Mouse (Mus musculus): ENCODE measurements around the gene Ovol3. TPM values are rescaled to one million over a fixed set of nuclear protein-coding genes. Genes with fewer than 3 reads are reported as not detected.
A peak's percentile ranks its signal among the peaks of the same experiment; 100 is the strongest.
"Not testable (repeated sequence)": the region's sequence is repeated elsewhere in the genome, so short reads cannot be mapped to it uniquely, and the experiment has no call there.

Gene Ovol3
- not detected for total RNA-seq (2022)

DNA sequence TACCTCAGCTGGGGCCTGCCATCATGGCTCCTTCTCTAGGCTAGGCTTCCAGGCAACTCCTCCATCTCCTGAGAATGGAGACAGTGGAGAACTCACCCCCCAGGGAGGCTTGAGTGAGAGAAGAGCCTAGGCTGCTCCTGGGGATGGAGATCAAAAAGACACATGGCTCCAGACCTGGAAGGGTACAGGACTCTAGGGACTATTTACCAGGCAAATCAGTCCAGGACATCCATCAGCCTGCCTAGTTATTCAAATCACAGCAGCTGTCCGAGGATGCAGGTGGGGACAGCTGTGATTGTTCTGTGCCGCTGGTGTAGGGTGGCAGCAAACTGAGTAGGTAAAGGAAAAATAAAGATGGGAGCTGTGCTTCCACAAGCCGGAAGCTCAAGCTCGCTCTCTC lies at the start of gene Ovol3:
Gene Ovol3, minus strand, starts transcription at position 101 of the 400 bp plus-strand sequence.
- no peak for DNase-seq (ENCODE audit: low spot score in 2 of 2)

GRCm38 (mm10) chr7:30282740-30283139 lies 47.2 kb upstream of the Ovol3 start:
- DNase-seq (ENCODE audit: low spot score in 2 of 2), result no peak

DNA sequence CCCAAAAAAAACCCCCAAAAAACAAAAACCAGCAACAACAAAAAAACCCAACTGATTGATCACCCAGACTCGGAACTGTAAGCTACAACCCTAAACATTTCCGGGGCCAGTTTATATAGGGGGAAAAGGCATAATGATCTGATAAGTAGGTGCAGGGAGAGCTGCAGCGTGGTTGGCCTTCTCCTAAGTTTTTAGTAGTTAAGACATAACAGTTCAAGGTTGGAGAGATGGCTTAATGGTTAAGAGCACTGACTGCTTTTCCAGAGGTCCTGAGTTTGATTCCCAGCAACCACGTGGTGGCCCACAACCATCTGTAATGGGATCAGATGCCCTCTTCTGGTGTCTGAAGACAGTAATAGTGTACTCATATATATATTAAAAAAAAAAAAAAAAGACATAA lies 46.0 kb upstream of the Ovol3 start:
- no peak for DNase-seq (ENCODE audit: low spot score in 2 of 2)

DNA sequence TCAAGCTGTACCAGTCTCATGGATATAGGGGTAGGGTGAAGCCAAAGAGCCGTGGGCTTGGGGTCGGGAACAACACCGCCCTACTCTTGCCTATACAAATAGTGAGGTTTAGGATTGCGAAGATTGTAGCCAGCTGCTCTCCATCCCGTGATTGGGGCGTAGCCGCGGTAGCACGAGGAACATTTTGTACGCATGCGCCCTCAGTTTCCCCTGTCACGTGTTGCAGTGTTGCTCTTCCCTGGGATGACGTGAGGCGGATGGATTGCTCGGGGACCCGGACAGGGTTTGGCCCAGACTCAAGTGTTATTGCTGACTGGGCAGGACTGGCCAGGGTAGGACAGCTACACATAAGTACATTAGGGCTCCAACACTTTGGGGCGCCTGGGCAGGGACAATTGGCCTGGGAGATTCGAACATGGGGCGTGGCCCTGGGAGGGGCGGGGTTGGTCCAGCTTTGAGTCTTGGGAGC lies 45.2 kb upstream of the Ovol3 start:
- peak; percentile 79 to 89 for DNase-seq (ENCODE audit: low spot score in 2 of 2)

- DNase-seq (ENCODE audit: low spot score in 2 of 2), result peak; percentile 78 to 84
Measured at GRCm38 (mm10) chr7:30279951-30280669, 44.6 kb upstream of the Ovol3 start, which contains the start of the genes Thap8 and Wdr62. Gene Thap8 (plus strand): TSS chr7:30280094. Gene Wdr62 (minus strand): TSS chr7:30280419.

DNA sequence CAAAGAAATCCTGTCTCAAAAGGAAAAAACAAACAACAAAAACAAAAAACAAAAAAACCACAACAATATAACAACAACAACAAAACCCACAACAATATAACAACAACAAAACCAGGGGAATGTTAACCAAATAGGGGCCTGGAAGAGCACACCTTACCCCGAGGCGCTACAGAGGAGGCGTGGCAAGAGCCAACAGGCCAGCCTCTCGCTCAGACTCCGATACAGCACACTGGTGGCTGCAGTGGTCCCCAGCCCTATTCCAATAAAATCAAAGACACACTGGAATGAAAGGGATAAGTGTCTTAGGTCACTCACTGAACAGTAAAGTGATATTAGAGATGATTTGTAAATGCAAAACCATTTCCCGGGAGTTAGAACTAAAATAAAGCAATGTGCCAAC lies 44.0 kb upstream of the Ovol3 start:
- no peak for DNase-seq (ENCODE audit: low spot score in 2 of 2)

- DNase-seq (ENCODE audit: low spot score in 2 of 2), result no peak
Measured at GRCm38 (mm10) chr7:30278911-30279310, 43.4 kb upstream of the Ovol3 start.

DNA sequence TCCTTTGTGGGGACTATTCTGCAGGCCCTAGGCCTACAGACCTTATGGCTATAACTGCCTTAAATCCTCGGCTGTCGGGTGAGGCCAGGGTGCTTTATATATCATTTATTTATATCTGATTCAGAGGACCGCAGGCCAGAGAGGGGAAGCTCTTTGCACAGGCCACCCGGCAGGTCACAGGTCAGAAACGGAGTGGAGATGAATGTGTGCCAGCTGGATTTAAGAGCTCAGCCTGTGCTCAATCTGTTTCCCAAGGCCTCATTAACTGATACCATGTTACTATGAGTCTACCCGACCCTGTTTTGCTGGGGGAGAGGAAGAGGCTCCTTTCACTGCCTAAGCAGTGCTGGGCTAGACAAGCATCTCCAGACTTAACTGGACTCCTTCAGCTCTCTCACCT lies 38.9 kb upstream of the Ovol3 start:
- DNase-seq (ENCODE audit: low spot score in 2 of 2), result no peak

GRCm38 (mm10) chr7:30269641-30270040 lies 34.1 kb upstream of the Ovol3 start:
- no peak for DNase-seq (ENCODE audit: low spot score in 2 of 2)

GRCm38 (mm10) chr7:30266780-30267179 lies 31.3 kb upstream of the Ovol3 start:
- DNase-seq (ENCODE audit: low spot score in 2 of 2), result no peak

GRCm38 (mm10) chr7:30265935-30266334 lies 30.4 kb upstream of the Ovol3 start:
- DNase-seq (ENCODE audit: low spot score in 2 of 2), result no peak

GRCm38 (mm10) chr7:30265531-30265930 lies 30.0 kb upstream of the Ovol3 start:
- no peak for DNase-seq (ENCODE audit: low spot score in 2 of 2)

DNA sequence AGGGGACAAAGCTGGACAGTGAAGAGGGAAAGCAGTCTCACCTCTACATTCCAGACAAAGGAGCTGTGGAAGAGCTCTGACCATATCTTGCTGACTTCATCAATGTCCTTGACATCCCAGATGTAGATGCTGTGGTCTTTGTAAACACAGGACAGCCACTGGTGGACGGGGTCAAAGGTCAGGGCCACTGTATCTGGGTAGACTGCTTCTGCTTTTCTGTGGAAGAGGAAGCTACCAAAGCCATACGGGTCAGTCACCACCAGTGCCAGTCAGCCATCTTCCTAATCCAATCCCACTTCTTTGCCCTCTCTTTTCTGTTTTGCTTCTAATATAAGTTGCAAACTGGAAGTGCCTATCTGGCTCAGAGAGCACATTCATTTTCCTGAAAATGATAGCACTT lies 29.5 kb upstream of the Ovol3 start:
- no peak for DNase-seq (ENCODE audit: low spot score in 2 of 2)

DNA sequence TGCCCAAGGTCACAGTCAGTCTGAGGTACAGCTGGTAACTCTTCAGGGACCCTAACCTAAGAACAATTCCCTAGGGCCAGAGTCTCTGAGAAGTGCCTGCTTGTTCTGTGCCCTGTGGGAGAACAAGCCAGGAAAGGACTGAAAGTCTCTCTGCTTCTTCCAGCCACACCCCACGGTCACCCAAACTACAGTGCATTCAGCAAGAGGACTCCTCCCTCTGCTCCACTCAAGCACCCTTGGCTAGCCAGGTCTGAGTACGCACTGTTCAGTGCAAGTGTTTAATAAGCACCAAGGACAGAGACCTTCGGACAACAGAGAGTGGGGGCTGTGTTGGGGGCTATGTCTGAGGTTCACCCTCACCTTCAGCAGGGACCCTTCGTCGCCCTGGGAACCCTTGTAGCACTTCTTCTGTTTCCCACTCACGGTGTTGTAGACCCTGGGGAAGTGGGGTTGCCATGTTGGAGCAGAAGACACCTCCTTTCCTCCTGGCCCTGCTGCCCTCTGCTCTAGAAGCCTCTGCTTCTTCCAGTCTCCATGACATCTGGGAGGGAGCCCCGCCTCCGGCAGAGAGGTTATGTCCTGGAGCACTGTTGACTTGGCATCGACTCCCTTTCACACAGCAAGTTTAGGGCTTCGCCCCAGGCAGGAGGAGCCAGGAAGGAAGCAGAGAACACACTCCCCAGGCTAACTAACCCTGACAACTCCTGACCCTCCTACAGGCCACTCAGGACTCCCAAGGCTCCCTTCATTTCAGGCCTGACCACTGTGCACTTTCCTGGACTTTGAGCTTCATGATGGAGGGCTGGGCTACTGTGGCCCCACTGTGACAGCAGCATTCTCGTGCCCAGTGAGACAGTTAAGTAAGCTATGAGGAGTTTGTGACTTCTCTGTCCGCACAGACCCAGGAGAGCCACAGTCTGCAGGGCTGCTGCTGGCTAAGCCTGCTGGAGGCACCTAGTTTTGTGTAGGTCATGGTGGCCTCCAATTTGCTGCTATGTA lies 16.7 kb upstream of the Ovol3 start:
- no peak for DNase-seq (ENCODE audit: low spot score in 2 of 2)

DNA sequence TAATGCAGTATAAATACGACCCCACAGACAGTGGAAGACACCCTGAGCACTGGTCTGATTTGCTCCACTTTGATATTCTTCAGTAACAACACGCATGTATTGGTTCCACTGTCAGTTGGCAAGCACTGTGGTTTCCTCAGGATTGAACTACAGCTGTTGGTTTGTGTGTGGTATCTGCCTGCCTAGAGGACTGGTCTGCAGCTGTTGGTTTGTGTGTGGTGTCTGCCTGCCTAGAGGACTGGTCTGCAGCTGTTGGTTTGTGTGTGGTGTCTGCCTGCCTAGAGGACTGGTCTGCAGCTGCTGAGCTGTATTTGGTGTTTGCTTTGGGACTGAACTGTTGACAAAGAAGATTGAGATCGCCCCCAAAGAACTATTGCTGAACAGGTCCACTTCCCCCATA lies 1.8 kb upstream of the Ovol3 start:
- DNase-seq (ENCODE audit: low spot score in 2 of 2), result not testable (repeated sequence)

DNA sequence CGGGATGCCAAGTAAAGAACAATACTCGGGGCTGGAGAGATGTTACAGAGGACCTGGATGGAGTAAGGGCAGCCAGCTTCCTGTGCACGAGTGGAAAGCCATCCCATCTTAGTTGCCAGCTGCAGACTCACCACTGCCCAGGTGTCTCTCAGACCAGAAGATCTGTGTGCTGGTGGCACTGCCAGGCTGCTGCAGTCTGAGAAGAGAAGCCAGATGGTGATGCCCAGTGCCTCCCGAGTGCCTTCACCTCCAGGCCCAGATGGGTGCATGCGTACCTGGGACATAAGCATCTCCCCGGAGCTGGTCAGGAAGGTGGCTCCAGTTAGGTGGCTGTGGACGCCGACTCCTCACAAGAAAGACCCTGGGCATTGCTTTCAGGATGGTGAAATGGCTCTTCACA lies 434 bp downstream of the Ovol3 start:
- DNase-seq (ENCODE audit: low spot score in 2 of 2), result no peak

- no peak for DNase-seq (ENCODE audit: low spot score in 2 of 2)
Measured at GRCm38 (mm10) chr7:30234276-30234858, 1.2 kb downstream of the Ovol3 start.

DNA sequence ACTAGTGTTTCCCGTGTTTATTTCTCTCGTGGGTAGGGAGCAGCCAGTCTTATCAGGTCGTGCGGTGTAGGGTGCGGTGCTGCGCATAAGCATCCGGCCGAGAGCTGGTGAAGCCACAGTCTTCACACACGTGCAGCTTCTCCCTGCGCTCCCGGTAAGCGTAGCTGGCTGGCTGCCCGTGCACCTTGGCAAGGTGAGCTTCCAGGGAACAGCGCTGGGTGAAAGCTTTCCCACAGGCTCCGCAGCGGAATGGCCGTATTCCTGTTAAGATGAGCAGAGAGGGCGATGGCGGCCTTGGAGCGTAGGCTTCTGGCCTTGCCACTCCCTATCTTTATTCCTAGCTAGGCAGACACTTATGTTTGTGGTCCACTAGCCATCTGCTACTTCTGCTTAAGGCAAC lies 2.1 kb downstream of the Ovol3 start:
- DNase-seq (ENCODE audit: low spot score in 2 of 2), result no peak

DNA sequence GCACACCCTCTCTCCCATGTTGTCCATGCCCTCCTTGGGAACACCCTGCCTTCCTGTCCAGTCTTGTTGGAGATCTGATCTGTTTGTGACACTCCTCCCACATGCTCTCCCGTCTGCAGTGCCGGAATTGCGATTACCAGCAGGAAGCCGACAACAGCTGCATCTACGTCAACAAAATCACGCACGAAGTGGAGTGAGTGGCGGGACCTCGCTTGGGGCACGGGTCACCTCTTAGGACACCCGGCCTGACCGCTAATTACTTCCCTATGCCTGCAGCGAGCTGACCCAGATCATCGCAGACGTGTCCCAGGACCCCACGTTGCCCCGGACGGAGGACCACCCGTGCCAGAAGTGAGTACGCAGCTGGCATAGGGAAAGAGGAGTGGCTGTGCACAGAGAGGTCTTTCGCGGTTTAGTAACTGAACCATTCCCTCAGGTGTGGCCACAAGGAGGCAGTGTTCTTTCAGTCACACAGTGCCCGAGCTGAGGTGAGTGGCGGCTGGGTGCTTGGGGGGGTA lies 2.8 kb downstream of the Ovol3 start:
- no peak for DNase-seq (ENCODE audit: low spot score in 2 of 2)

DNA sequence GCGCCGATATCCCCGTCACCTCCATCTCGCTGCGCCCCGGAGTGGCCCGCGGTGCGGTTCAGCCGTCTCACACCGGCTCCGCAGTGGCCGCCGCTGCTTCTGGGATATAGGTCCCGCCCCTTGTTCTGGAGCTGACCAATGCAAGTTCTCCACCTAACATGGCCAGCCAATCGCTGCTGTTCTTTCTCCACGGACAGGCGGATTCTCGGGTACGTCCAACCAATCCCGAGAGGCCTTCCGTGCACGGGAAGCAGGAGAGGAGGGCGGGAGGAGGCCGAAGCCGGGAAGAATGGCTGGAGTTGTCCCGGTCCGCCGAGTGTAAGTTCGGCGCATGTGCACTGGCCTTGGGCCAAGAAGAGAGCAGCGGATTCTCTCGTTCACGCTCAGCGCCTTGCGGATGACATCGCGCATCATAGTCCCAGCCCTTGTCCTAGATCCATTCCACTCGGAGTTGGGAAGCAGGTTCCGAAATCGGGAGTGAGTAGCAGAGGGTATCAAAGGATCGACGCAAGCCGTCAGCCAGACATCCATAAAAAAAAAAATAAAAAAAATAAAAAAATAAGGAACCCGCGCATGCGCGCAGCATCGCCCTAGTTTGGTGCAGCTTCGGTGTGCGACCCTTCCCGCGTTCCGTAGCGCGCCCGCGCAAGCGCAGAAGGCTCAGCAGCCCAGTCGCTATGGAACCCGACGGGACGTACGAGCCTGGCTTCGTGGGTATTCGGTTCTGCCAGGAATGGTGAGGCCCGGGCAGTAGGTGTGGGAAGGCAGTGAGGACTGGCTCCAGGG lies 3.7 kb downstream of the Ovol3 start, which contains the start of the genes Polr2i and Tbcb:
Gene Polr2i, plus strand, starts transcription at position 280 of the 786 bp plus-strand sequence.
Gene Tbcb, minus strand, starts transcription at position 604 of the 786 bp plus-strand sequence.
- peak; percentile 97 to 99 for DNase-seq (ENCODE audit: low spot score in 2 of 2)

- no peak for DNase-seq (ENCODE audit: low spot score in 2 of 2)
Measured at GRCm38 (mm10) chr7:30231328-30231668, 4.2 kb downstream of the Ovol3 start.

Data from left cerebral cortex, adult 8-10 months (tissue).